Mouse (Mus musculus) fat pad, adult 2 months (tissue): ENCODE measurements around the gene 4930518I15Rik.
"Not testable (repeated sequence)": the region's sequence is repeated elsewhere in the genome, so short reads cannot be mapped to it uniquely, and the experiment has no call there.

ENCODE experiments used
- DNase-seq: peaks from one replicate; pipeline ENCODE4 v3.0.0-alpha.2; 2011; ENCODE audit warnings: low read depth, low spot score; ENCODE audit errors: extremely low read depth

Gene 4930518I15Rik

GRCm38 (mm10) chr2:156877726-156878125 is 20.0 kb upstream of the 4930518I15Rik start:
- DNase-seq, result no peak

- no peak for DNase-seq
Observed at GRCm38 (mm10) chr2:156874760-156875510, 17.2 kb upstream of the 4930518I15Rik start.

- no peak for DNase-seq
Observed at GRCm38 (mm10) chr2:156874047-156874759, 16.5 kb upstream of the 4930518I15Rik start.

GRCm38 (mm10) chr2:156873629-156874028 is 15.9 kb upstream of the 4930518I15Rik start:
- DNase-seq, result no peak

DNA sequence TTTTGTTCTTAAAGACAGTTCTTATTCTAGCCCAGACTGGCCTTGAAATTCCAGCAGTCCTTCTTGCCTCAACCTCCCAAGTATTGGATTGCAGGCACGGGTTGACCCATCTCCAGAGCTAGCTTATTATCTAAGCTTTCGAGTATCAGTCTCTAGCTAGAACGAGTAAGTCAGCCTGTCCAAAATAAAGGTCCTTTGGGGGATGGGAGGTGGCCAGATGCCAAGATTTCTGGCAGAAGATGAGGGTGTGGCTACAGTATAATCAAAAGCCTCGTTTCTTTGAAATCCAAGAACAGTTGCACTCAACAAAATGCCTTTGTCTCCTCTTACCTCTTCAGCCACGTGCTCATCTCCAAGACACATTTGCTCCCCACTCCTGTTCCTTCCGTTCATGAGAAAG is 12.8 kb upstream of the 4930518I15Rik start:
- DNase-seq, result no peak

DNA sequence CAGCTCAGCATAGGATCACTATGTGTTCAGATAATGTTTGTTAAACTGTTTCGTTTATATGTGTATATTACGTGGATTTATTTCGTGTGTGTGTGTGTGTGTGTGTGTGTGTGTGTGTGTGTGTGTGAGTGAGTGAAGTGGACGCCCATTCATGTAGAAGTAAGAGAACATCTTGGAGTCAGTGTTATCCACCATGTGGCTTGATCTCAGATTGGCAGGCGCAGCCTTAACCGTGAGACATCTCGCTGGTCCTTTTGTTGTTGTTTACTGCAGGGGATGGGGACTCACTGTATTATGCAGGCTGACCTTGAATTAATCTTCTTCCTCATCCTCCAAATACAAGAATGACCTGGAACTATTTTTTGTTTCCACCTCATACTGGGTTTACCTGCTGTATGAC is 11.8 kb upstream of the 4930518I15Rik start:
- DNase-seq, result no peak

DNA sequence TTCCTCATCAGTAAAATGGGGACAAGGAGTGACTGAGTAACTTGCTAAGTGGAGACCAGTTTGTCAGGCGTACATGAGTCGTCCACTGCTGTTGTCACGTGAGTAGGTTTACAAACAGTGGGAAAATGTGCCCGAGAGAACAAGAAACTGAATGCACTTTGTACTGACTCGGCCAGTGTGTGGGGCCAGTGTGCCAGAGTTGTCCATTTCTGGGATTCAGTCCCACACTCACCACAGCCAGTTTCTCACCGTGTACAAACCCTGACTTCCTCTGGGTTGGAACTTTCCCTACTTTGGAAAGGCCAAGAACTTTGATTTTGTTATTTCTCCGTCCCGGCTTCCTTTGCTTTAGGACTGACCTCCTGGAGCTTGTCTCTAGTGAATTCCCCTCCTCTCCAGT is 11.2 kb upstream of the 4930518I15Rik start:
- no peak for DNase-seq

GRCm38 (mm10) chr2:156864481-156864880 is 6.7 kb upstream of the 4930518I15Rik start:
- DNase-seq, result no peak

DNA sequence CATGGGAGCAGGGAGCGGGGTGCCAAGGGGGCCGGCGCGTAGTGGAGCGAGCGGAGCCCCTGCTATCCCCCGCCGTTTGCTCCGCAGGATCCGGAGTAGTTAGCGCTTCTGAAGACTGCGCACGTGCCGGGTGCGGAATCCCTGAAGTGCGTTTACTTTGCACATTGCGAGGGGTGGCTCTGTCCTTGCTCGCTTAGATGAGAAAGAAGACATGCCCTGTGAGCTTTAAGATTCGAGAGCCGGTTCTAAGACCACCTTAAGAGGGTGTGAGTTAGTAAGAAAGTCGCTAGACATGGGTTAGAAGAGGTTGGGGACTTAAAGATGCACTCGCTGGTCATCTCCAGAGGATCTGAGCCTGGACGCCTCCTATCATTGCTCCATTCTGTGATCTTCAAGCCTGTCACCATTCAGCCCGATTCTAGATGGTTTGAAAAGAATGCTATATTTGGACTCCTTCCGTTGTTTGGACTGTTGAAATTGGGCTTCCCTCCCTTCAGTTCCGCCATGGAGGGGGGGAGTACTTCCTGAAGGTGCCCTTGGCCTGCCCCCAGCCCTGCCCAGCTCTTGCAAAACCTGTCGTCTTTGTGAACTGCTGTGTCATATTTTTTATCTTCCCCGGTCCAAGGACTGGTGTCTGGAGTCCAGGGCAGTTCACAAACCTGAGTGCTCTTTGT is 5.9 kb upstream of the 4930518I15Rik start:
- DNase-seq, result no peak

- DNase-seq, result no peak
Observed at GRCm38 (mm10) chr2:156862772-156863486, 5.2 kb upstream of the 4930518I15Rik start, which contains the start of gene Rab5if. Rab5if (plus strand) TSS chr2:156863128.

GRCm38 (mm10) chr2:156862041-156862717 is 4.4 kb upstream of the 4930518I15Rik start:
- DNase-seq, result no peak

DNA sequence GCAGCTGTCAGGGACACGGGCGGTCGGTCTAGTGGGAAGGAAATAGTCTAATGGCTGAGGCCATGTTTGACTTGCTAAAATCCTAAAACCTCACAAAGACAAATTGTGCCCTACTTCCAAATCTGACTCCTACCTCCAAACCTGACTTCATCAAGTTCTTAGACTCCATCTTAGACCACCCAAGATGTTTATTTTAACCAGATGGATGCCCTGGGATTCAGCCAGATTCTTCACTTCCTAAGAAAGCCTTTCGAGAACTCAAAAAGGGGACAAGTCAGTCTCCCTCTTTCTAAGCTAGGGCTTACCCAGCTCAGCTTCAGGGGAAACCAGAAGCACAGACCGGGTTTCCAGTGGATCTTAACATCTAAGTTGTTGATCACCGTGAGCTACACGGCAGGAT is 925 bp upstream of the 4930518I15Rik start:
- no peak for DNase-seq

- DNase-seq, result no peak
Observed at GRCm38 (mm10) chr2:156857385-156857791, 358 bp downstream of the 4930518I15Rik start.

- DNase-seq, result no peak
Observed at GRCm38 (mm10) chr2:156856311-156856710, 1.4 kb downstream of the 4930518I15Rik start.

DNA sequence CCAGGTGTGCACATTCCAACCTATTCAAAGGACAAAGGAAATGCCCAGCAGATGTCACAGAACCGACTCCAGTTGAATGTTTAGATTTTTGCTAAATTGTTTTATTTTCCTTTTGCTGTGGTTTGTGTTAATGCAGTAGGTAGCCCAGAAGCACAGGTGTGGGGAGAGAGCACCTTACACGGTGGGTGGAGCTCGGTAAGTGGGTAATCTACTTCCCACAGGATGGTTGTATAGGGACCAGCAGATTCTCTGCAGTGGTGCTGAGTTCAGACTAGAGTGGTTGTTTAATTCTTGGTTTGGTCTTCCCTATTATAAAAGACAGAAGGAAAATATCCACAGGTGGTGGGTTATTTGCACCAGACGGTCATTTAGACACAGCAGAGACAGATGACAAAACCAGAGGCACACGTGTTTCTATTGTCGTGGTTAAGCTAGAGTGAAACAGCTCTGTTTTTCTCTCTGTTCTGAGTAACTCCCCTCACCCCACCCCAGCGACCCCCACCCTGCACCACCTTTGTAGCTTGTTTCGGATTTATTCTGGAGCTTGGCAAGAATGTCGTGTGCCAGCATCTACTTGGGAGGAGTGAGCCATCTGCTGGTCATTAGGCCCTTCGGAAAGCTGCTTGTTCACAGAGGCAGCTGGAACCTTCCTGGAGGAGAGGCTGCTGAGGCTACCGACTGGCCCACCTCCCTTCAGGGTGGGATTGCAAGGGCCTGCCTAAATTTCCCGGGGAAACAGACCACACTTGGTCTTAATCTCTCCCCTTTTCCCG is 3.6 kb downstream of the 4930518I15Rik start:
- DNase-seq, result not testable (repeated sequence)

- not testable (repeated sequence) for DNase-seq
Observed at GRCm38 (mm10) chr2:156853584-156853983, 4.2 kb downstream of the 4930518I15Rik start.

DNA sequence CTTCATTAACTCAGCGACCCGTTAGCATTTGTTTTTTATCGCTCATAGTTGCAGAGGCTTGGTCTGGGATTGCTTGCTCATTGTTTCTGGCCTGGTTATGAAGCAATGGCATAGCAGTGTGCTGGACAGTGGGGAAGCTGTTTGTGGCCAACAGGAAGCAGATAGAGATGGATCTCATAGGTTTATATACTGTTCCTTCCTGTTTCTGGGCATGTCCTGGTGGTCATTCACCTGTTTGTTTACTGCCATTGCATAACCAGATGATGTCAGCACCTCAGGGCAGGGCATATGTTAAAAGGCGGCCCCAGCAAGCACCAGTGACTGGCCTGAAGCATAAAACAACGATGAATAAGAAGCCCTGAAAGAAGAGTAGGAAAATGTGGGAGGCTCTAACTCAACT is 7.2 kb downstream of the 4930518I15Rik start:
- DNase-seq, result no peak

GRCm38 (mm10) chr2:156848526-156849182 is 9.1 kb downstream of the 4930518I15Rik start:
- DNase-seq, result no peak

GRCm38 (mm10) chr2:156847653-156848052 is 10.1 kb downstream of the 4930518I15Rik start:
- DNase-seq, result no peak
